Mouse (Mus musculus) kidney, postnatal 14 days (tissue): ENCODE measurements at regions not wholly inside any gene's neighbourhood (a gene's known extent, or its start where the extent isn't known, plus 50 kb on each side); places are given as distances from the start of the nearest gene placed in this dataset.
A peak's percentile ranks its signal among the peaks of the same experiment; 100 is the strongest.
"Not testable (repeated sequence)": the region's sequence is repeated elsewhere in the genome, so short reads cannot be mapped to it uniquely, and the experiment has no call there.

Source experiments
- DNase-seq: peaks from one replicate; pipeline ENCODE4 v3.0.0; 2022; ENCODE audit warnings: mixed read lengths

DNA sequence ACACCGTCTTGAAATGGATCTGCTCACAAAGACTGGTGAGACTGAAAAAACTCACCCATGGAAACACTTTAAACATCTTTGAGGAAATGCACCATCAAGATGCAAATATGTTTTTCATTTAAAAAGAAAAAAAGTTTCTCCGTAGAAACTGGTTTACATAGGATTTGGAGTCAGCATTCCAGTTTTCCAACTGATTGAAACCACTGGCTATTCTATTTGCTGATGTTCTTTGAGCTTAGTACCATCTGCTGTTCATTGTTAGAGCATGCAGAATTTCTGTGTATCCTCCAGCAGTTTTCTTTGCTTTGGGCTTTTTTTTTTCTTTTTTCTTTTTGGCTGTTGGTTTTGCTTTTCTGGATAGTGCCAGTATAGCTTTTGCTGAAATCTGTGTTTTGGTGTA, 1948.3 kb downstream of the 9330182O14Rik start:
- DNase-seq = no peak

DNA sequence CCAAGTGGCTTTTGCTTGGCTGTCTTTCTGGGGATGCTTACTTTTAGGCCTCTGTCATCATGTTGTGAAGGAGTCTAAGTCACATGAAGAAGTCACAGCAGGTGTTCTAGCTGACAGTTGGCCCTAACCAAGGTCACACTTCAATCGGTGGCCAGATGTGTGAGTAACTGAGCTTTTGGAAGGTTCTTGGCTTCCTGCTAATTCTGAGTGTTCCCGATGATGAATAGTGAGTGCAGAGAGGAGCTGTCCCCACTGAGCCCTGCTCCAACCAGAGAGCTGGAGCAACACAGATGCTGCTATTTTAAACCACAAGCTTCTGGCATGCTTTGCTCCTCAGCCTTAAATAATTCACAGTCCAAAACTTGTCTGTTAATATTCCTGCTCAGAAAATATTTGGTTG, 1966.6 kb downstream of the 9330182O14Rik start:
- no peak for DNase-seq

DNA sequence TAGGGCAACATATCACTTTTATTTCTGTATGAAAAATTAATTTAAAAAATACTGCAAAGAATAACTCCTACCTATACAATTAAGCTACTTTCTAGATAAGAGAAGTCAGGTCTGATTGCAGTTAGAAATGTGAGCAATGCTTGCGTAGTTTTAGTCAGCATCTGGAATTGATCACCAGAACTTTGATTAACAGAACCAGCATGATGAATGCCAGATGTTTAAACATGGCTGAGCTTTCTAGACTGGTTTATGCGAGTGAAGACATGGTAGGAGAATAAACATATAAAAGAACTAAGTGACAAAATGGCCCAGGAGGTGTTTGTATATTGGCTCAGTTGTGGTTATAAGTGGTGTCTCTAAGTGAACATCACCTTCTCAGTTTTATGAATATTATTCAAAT, 1970.7 kb downstream of the 9330182O14Rik start:
- DNase-seq = no peak

DNA sequence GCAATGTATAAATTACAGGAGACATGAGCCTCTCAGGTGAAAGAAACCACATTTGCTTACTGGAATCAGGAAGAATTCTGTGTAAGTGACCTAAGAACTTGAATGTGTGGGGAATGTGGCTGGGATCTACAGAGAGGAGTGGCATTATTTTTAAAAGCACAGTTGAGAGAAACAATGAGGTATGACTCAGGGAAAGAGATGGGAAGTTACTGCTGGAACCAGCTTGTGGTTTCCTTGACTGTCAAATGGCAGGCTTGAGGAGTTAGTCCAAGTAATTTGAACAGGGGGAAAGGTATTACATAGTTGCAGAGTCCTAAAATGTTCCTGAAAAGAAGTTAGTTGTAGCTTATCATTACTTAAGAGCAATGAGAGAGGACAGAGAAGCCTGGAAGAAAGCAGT, 1972.9 kb downstream of the 9330182O14Rik start:
- DNase-seq = no peak

DNA sequence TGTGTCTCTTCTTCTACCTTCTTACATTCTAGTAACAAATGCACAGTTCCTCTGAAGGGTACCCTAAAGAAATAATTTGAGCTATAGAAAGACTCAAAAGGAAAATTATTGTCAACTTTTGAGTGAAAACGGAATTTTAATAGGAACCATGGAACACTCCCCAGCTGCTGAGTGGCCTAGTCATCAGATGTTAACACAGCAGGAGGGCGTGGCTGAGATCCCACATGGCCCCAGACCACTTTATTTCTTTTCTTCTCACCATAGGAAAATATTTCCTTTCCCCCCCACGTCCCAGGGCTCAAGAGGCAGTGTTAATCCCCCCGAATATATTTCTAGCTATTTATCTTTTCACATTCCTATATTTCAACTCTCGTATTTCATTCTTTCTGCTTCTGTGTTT, 1977.6 kb downstream of the 9330182O14Rik start:
- DNase-seq = no peak

DNA sequence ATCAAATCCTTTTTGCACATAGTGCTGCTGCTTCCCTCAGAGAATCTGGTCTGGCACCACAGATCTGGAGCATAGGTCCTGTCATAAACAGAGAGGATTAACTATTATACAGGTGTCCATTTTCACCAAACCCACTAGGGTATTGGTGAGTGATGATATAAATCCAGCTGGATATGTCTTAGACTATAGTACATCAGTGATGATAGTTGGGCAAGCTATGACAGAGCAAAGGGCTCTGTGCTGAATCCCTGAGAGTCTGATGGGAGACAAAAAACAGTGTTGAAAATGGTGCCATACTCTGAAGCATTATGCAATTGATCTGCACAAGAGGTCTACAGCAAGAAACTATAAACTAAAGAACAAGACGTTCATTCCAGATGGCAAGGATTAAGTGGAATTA, 1993.3 kb downstream of the 9330182O14Rik start:
- DNase-seq = no peak

DNA sequence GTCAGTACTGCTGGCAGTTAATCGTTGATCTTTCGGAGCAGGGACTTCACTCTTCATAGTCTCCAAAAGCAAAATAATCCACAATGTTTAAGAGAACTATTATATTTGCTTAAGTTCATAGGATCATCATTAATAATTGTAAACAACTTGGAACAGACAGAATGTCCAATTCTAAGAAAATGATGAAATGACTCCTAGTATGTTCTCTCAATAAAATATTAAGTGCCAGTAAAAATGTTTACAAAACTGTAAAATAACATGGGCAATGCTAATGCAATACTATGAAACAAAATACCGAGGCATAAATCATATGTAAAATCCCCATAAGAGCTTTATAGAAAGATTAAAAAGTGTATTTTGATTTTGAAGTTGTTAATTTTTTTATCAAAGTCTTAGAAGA, 1994.8 kb downstream of the 9330182O14Rik start:
- no peak for DNase-seq

DNA sequence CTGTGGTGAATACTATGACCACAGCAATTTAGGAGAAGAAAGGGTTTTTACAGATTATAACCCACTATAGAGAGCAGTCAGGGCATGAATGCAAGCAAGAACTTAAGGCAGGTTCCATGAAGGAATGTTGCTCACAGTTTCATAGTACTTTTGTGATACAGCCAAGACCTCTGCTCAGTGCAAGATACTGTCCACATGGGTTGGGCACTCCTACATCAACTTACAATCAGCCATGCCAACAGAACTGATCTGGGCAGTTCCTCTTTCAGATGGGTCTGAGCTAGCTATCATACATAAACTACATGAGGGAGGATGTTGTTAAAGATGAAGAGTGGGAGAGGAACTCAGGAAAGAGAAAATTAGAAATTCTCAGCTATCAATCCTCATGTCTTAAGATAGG, 2032.4 kb downstream of the 9330182O14Rik start:
- DNase-seq = no peak

DNA sequence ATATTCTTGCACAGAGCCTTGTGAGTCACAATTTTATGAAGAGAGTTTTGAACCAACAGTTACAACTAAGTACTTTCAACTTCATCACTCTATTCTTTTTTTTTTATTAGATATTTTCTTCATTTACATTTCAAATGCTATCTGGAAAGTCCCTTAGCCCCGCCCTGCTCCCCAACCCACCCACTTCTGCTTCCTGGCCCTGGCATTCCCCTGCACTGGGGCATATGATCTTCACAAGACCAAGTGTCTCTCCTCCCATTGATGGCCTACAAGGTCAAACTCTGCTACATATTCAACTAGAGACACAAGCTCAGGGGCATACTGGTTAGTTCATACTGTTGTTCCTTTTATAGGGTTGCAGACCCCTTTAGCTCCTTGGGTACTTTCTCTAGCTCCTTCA, 2043.6 kb downstream of the 9330182O14Rik start:
- not testable (repeated sequence) for DNase-seq

- DNase-seq = peak; percentile 18
Measured at GRCm38 (mm10) chr15:42207187-42207846, 2073.2 kb downstream of the 9330182O14Rik start.

DNA sequence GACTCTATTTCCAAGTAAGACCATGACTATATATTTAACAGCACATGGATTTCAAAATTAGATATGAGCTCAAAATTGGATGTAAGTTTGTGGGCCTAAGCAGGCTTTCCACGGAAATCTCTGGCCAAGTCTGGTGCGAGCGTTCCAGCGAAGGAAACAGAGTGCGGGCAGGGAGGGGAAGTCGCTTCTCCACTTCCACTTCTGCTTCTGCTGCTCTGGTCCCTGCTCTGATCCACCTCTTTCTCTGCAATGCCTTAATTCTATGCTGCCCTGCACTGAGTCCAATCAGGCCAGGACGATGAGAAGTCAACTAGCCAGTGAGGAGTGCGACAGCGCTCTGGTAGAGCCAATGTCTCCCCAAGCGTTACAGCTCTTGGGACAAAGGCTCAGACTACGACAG, 2085.3 kb downstream of the 9330182O14Rik start:
- no peak for DNase-seq

GRCm38 (mm10) chr15:42220005-42220404, 2085.8 kb downstream of the 9330182O14Rik start:
- DNase-seq = no peak

- DNase-seq = no peak
Measured at GRCm38 (mm10) chr15:42225006-42225405, 2090.8 kb downstream of the 9330182O14Rik start.

DNA sequence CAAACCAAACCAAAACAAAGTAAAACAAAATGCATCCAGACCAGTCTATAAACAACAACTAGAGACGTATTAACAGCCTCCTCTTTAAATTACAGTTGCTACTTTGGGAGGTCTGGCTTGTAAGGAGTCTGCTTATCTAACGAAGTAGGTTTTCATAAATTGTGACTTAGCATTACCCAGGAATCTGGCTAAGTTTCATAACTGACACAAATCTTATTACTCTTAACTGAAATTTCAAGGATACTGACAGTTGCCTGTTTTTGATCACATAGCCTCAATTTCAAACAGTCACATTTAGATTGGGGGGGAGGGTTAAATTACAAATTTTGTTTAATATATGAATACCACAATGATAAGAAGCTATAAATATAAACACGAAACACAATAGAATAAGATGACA, 2097.5 kb downstream of the 9330182O14Rik start:
- DNase-seq = no peak

DNA sequence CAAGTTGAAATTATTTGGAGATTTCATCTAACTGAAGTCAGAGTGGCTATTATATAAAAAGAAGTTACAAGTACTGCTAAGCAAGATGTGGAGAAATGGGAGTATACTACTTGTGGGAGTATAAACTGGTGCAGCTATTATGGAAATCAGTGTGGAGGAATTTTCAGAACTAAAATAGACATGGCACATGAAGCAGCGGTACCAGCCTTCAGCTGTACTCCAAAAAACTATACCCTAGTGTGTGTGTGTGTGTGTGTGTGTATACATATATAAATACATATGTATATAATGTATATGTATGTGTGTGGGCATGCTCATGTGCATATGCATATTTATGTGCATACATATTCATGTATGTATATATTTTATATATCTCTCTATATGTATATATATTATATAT, 2112.6 kb downstream of the 9330182O14Rik start:
- DNase-seq = no peak

DNA sequence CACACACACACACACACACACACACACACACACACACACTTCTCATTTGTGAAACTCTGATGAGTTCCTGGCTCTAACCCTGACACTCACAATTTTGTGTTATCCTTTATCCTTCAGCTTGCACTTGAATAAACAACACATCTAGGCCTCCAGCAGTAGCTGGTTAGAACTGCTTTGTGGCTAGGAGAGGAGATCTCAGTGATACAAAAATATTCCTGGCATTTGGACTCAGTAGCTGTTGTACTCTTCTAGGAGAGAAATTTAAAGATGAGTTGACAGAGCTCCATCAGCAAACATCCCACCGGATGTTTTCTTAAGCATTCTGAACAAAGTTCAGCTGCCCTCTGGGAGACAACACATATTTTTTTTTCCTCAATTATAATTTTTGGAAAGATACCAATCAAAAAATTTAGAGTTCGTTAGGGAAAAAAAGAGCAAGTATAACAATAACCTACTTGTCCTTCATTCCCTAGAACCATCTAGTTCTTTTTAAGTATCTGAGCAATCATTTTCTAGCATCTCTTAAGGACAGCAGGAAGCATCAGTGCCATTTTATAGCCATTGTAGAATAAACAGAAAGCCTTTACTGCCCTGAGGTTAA, 2118.7 kb downstream of the 9330182O14Rik start:
- peak; percentile 8 for DNase-seq

GRCm38 (mm10) chr15:42256343-42256742, 2122.2 kb downstream of the 9330182O14Rik start:
- no peak for DNase-seq

DNA sequence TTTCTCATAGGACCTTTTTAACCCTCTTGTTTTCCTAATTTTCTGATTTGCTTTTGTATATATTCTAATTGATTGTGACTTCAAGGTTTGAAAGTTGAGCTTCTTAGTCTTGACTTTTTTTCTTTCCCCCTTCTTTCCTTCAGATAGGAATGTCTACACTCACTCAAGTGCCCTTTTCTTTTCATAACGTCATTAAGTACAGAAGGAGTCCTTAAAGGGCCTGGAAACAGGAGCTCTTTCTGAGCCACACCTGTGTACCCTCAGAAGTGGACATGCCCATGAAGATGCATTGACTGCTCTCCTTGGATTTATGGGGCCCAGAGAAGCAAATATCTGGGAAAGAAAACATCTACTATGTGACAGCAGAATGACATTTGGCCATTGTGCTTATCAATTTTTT, 2141.0 kb downstream of the 9330182O14Rik start:
- DNase-seq = no peak

- no peak for DNase-seq
Measured at GRCm38 (mm10) chr15:42277247-42277646, 2143.1 kb downstream of the 9330182O14Rik start.

- no peak for DNase-seq
Measured at GRCm38 (mm10) chr15:42280810-42281209, 2146.6 kb downstream of the 9330182O14Rik start.

DNA sequence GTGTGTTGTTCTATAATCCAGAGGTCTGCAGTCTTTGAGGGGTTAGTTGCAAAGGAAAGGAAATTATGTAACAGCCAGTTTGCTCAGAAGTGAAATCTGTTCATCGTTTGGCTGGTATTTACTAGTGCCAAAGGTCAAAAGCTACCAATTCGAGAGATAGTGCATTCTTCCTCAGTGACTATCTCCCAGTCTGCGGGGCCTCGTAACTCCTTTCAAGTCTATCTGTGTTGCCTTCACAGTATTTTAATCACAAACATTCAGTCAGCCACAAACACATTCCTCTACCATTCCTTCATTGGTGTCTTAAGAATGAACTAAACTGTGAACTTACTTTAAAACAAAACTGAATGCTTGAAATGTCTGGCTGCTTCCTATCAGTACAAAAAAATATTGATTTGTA, 2162.2 kb downstream of the 9330182O14Rik start:
- DNase-seq = peak; percentile 9

GRCm38 (mm10) chr15:42297430-42297829, 2163.3 kb downstream of the 9330182O14Rik start:
- DNase-seq = no peak

DNA sequence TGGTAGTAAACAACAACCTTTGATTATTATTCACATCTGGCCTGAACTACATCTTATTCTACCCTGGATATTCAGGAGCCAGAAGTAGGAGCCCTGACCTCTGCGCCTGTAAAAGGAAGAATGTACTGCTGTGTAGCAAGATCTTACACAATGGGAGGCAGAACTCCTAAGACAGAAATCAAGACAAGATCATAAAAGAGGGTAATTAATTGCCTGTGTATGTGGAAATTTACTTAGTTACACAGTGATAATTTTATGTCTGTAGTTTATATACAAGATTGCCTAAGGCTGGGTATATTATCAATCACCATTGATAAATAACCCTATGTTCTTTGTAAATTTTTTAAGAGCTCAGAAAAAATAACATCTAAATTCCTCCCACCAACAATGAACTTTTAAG, 2167.8 kb downstream of the 9330182O14Rik start:
- DNase-seq = no peak

GRCm38 (mm10) chr15:42304097-42304496, 2169.9 kb downstream of the 9330182O14Rik start:
- no peak for DNase-seq

- no peak for DNase-seq
Measured at GRCm38 (mm10) chr15:42309586-42309985, 2175.4 kb downstream of the 9330182O14Rik start.
